Mouse (Mus musculus): ENCODE data around the gene Nupr1l. TPM values are rescaled to one million over a fixed set of nuclear protein-coding genes. Genes with fewer than 3 reads are reported as not detected.
A peak's percentile ranks its signal among the peaks of the same experiment; 100 is the strongest.

Nupr1l gene
- polyA plus RNA-seq (2015; fragmentation: Nextera tagmentation; extraction: Ambion mirVana) = 0.26 and 0.41 TPM in 2 replicates

DNA sequence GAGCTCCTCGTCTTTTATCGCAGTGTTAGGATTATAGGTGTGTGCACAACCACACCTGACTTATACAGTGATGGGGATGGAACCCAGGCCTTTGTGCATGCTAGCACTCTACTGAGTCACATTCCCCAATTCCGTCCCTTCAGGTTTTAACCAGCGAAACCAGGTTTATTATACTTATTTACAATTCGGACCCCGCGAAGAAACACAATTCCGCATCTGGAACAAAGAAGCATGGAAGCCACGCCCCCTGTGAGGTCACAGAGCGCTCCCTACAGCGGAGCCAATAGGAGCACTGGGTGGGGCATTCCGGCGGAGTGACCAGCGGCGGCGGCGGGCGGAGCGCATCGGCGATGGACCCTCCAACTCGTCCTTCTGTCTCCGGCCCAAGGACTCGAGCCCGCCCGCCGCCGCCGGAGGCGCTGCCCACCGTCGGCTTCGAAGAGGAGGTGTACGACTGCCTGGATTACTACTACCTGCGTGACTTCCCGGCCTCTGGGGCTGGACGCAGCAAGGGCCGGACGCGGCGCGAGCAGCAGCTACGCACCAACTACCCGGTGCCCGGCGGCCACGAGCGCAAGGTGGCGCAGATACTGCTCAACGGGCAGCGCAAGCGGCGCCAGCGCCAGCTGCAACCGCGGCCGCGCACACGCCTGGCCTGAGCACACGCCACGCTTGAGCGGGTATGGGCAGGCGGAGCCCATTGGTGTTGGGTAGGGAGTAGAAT, at the start of gene Nupr1l:
Gene Nupr1l (plus strand): TSS at position 299 of the 724 bp plus-strand sequence.
- WGBS (ENCODE audit: insufficient replicate concordance) = under 1% methylated on average over 62 of the region's 63 CpGs
- H3K4me2 ChIP-seq (ENCODE audit: low read depth, low read length) = peak within 1 kb of the TSS; percentile 97
- H3K4me1 ChIP-seq (ENCODE audit: control insufficient read depth, low read depth, low read length) = peaks cover 11% of the 10 kb centered on the region

DNA sequence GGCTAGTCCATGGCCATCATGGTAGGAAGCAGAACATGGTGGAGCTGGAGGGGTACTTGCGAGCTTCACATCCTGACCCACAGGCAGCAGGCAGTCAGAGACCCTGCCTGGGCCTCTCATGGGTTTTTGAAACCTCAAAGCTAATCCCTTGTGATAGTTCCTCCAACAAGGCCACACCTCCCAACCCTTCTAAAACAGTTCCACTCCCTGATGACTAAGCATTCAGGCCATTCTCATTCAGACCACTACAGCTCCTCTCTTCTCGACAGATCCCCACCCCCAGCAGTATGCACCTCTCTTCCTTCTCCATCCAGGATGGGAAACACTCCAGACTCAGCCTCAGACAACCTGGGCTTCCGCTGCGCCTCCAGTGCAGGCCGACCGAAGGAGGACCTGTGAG, 46.0 kb upstream of the Nupr1l start:
- Histone ChIP-seq H3K27ac (ENCODE audit: low read length) (no peak overlapping the region), H3K4me2 (ENCODE audit: low read depth, low read length) (no peak overlapping the region), H3K9me3 (replicated peaks; ENCODE audit: control insufficient read depth, low read length) (no peaks in the 10 kb centered on the region), H3K4me1 (ENCODE audit: control insufficient read depth, low read depth, low read length) (peaks cover 5% of the 10 kb centered on the region), H3K4me3 (ENCODE audit: low read depth, low read length) (no peak overlapping the region), H3K27me3 (ENCODE audit: control insufficient read depth, insufficient read depth, low read depth, low read length) (no peaks in the 10 kb centered on the region), H3K9ac (ENCODE audit: low read depth, low read length) (no peak overlapping the region), H3K36me3 (ENCODE audit: control insufficient read depth, insufficient read depth) (no peaks in the 10 kb centered on the region; the same call in 1 of the 2 replicates)
- no peak for ATAC-seq (ENCODE audit: low read depth)
- WGBS (ENCODE audit: insufficient replicate concordance) = 84% methylated on average over 6 of the region's 6 CpGs

More for the DNA sequence above, at the start of gene Nupr1l:
- peak within 1 kb of the TSS; percentile 74 for H3K9ac ChIP-seq (ENCODE audit: low read depth, low read length)
- H3K9me3 ChIP-seq (replicated peaks; ENCODE audit: control insufficient read depth, low read length) = no peaks in the 10 kb centered on the region
- peak; percentile 95 for ATAC-seq (ENCODE audit: low read depth)
- H3K36me3 ChIP-seq (ENCODE audit: control insufficient read depth, insufficient read depth) = no peaks in the 10 kb centered on the region
- H3K4me3 ChIP-seq (ENCODE audit: low read depth, low read length) = peak within 1 kb of the TSS; percentile 72
- H3K27me3 ChIP-seq (ENCODE audit: control insufficient read depth, insufficient read depth, low read depth, low read length) = peaks cover 6% of the 10 kb centered on the region; the same call in 1 of the 2 replicates
- peak within 1 kb of the TSS; percentile 46; the same call in 1 of the 2 replicates for H3K27ac ChIP-seq (ENCODE audit: low read length)

DNA sequence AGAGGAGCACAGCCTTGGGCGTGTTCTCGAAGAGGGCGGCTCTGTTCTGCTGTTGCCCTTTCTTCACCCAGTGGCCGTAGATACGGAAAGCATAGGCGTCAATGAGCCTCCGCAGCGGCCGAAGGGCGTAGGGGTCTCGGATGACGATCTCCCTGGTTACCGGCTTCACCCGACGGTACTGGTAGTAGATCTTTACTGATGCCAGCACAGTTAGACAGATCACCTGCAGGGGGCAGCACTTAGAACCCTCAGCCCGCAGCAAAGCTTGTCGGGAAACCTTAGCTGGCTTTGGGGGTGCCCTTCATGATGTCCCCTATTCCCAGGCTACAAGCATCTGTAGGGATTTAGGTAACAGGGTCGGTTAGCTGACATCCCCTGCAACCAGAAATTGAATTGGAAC, 43.9 kb upstream of the Nupr1l start:
- no peak overlapping the region for H3K9ac ChIP-seq (ENCODE audit: low read depth, low read length)
- no peak overlapping the region for H3K4me3 ChIP-seq (ENCODE audit: low read depth, low read length)
- no peaks in the 10 kb centered on the region for H3K9me3 ChIP-seq (replicated peaks; ENCODE audit: control insufficient read depth, low read length)
- no peak for ATAC-seq (ENCODE audit: low read depth)
- no peak overlapping the region for H3K4me2 ChIP-seq (ENCODE audit: low read depth, low read length)
- no peak overlapping the region for H3K27ac ChIP-seq (ENCODE audit: low read length)
- H3K36me3 ChIP-seq (ENCODE audit: control insufficient read depth, insufficient read depth) = no peaks in the 10 kb centered on the region; the same call in 1 of the 2 replicates
- H3K4me1 ChIP-seq (ENCODE audit: control insufficient read depth, low read depth, low read length) = peaks cover 5% of the 10 kb centered on the region
- H3K27me3 ChIP-seq (ENCODE audit: control insufficient read depth, insufficient read depth, low read depth, low read length) = no peaks in the 10 kb centered on the region
- WGBS (ENCODE audit: insufficient replicate concordance) = 12% methylated on average over 18 of the region's 18 CpGs

DNA sequence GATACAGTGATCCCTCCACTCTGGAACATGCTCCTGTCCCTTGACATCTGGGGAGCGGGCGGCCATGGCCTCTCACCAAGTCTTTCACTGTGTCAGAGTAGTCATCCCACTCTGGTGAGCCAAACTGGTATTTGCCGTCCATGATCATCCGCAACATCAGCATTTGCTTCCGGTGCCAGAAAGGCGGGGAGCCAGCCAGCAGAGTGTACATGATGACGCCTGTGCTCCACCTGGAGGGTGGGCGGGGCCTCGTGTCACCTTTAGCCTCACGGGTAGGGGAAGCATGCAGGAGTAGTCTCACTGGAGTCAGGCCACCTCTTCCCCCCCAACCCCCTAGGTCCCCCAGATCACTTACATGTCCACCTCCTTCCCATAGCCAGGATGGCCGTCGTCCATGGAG, 42.5 kb upstream of the Nupr1l start:
- no peak overlapping the region for H3K27ac ChIP-seq (ENCODE audit: low read length)
- H3K4me2 ChIP-seq (ENCODE audit: low read depth, low read length) = no peak overlapping the region
- H3K9me3 ChIP-seq (replicated peaks; ENCODE audit: control insufficient read depth, low read length) = no peaks in the 10 kb centered on the region
- H3K4me3 ChIP-seq (ENCODE audit: low read depth, low read length) = no peak overlapping the region
- no peak overlapping the region for H3K9ac ChIP-seq (ENCODE audit: low read depth, low read length)
- H3K4me1 ChIP-seq (ENCODE audit: control insufficient read depth, low read depth, low read length) = peaks cover 5% of the 10 kb centered on the region
- no peak for ATAC-seq (ENCODE audit: low read depth)
- no peaks in the 10 kb centered on the region for H3K27me3 ChIP-seq (ENCODE audit: control insufficient read depth, insufficient read depth, low read depth, low read length)
- no peaks in the 10 kb centered on the region; the same call in 1 of the 2 replicates for H3K36me3 ChIP-seq (ENCODE audit: control insufficient read depth, insufficient read depth)
- 70% methylated on average over 12 of the region's 12 CpGs for WGBS (ENCODE audit: insufficient replicate concordance)

DNA sequence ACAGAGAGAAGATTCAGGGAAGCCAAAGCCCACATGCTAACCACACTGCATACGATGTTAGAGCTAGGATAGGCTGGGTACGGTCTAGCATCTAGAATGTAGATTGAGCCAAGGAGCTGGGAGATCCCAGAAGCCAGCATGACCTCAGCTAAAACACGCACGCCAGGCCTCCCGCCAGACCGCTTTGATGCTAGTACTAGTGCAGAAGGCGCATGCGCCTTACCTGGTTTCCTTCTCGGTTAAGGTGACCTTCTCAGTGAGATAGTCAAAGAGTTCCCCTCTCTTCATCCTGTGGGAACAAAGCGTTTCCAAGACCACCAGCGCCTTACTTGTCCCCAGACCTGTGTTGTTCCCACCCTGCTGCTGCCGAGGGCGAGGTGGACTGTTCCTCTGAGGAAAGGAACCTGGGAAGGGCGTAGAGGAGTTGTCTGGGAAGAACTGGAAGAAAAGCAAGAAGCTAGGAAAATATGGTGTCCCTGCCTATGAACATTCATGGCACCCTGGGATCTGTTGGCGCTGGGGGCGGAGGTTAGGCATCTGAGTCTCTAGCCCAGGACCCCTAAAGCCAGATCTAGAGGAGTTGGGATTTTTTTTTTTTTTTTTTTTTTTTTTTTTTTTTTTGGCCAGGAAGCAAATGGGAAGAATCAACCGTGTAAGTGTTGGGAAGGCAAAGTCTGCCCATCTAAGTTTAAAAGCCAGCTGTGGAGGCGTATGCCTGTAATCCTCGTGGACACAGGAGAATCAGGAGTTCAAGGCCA, 38.9 kb upstream of the Nupr1l start:
- no peak overlapping the region for H3K9ac ChIP-seq (ENCODE audit: low read depth, low read length)
- no peak overlapping the region for H3K27ac ChIP-seq (ENCODE audit: low read length)
- H3K27me3 ChIP-seq (ENCODE audit: control insufficient read depth, insufficient read depth, low read depth, low read length) = no peaks in the 10 kb centered on the region
- H3K36me3 ChIP-seq (ENCODE audit: control insufficient read depth, insufficient read depth) = no peaks in the 10 kb centered on the region
- no peaks in the 10 kb centered on the region for H3K9me3 ChIP-seq (replicated peaks; ENCODE audit: control insufficient read depth, low read length)
- WGBS (ENCODE audit: insufficient replicate concordance) = 74% methylated on average over 19 of the region's 19 CpGs
- no peak overlapping the region for H3K4me3 ChIP-seq (ENCODE audit: low read depth, low read length)
- no peak for ATAC-seq (ENCODE audit: low read depth)
- peaks cover under 1% of the 10 kb centered on the region for H3K4me1 ChIP-seq (ENCODE audit: control insufficient read depth, low read depth, low read length)
- H3K4me2 ChIP-seq (ENCODE audit: low read depth, low read length) = no peak overlapping the region

DNA sequence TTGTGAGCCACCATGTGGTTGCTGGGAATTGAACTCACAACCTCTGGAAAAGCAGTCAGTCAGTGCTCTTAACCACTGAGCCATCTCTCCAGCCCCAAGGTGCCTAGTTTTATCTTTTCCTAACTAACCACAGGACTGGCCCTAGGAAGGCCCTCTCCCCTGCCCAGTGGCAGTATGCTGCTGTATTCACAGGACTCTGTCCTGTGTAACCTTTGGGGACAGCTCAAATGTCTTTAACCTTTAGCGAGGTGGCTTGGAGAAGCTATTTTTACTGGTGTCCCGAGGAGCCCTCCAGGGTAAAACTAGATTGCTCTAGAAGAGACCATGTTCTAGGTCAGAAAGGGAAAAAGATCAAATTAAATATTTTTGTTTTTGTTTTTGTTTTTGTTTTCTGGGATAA, 37.1 kb upstream of the Nupr1l start:
- Histone ChIP-seq H3K27me3 (ENCODE audit: control insufficient read depth, insufficient read depth, low read depth, low read length) (no peaks in the 10 kb centered on the region), H3K9me3 (replicated peaks; ENCODE audit: control insufficient read depth, low read length) (no peaks in the 10 kb centered on the region), H3K4me1 (ENCODE audit: control insufficient read depth, low read depth, low read length) (no peaks in the 10 kb centered on the region), H3K27ac (ENCODE audit: low read length) (no peak overlapping the region), H3K4me2 (ENCODE audit: low read depth, low read length) (no peak overlapping the region), H3K9ac (ENCODE audit: low read depth, low read length) (no peak overlapping the region), H3K4me3 (ENCODE audit: low read depth, low read length) (no peak overlapping the region), H3K36me3 (ENCODE audit: control insufficient read depth, insufficient read depth) (no peaks in the 10 kb centered on the region)
- WGBS (ENCODE audit: insufficient replicate concordance) = 68% methylated on average over 2 of the region's 2 CpGs
- no peak for ATAC-seq (ENCODE audit: low read depth)

DNA sequence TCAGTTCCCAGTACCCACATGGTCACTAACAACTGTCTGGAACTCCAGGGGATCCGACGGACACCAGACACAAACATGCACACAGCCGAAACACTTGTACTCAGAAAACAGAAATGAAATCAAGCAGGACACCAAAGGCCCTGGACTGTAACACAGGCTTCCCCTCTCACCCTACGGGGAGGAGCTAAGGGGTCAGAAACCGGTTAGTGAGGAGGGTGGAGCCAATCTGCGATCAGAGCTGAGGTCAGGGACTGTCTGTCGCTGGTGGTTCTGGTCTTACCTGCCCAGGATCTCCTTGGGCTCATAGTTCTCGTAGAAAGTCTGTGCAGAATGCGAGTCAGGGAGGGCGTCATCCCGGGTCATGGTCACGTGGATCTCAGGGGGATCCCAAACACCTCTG, 34.4 kb upstream of the Nupr1l start:
- no peak overlapping the region for H3K27ac ChIP-seq (ENCODE audit: low read length)
- no peak overlapping the region for H3K9ac ChIP-seq (ENCODE audit: low read depth, low read length)
- no peak overlapping the region for H3K4me3 ChIP-seq (ENCODE audit: low read depth, low read length)
- H3K27me3 ChIP-seq (ENCODE audit: control insufficient read depth, insufficient read depth, low read depth, low read length) = no peaks in the 10 kb centered on the region
- no peaks in the 10 kb centered on the region; the same call in 1 of the 2 replicates for H3K4me1 ChIP-seq (ENCODE audit: control insufficient read depth, low read depth, low read length)
- no peak for ATAC-seq (ENCODE audit: low read depth)
- WGBS (ENCODE audit: insufficient replicate concordance) = 71% methylated on average over 12 of the region's 12 CpGs
- H3K36me3 ChIP-seq (ENCODE audit: control insufficient read depth, insufficient read depth) = no peaks in the 10 kb centered on the region
- H3K9me3 ChIP-seq (replicated peaks; ENCODE audit: control insufficient read depth, low read length) = no peaks in the 10 kb centered on the region
- H3K4me2 ChIP-seq (ENCODE audit: low read depth, low read length) = no peak overlapping the region

DNA sequence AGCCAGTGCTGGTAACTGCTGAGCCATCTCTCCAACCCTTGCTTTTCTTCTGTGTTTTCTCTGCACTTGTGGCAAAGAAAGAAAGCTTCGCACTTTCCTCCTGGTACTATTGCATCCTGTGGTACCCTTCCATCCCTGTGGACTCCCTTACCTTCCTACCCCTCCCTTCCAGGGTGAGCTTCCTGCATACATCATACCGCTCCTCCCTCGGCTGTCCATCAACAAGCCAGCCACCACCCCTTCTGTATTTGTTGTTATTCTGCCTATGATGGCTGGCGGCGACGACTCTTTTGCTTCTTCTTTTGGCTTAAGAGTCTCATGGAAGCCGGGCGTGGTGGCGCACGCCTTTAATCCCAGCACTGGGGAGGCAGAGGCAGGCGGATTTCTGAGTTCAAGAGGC, 33.2 kb upstream of the Nupr1l start:
- Histone ChIP-seq H3K9me3 (replicated peaks; ENCODE audit: control insufficient read depth, low read length) (no peaks in the 10 kb centered on the region), H3K4me1 (ENCODE audit: control insufficient read depth, low read depth, low read length) (no peaks in the 10 kb centered on the region; the same call in 1 of the 2 replicates), H3K9ac (ENCODE audit: low read depth, low read length) (no peak overlapping the region), H3K27ac (ENCODE audit: low read length) (no peak overlapping the region), H3K36me3 (ENCODE audit: control insufficient read depth, insufficient read depth) (no peaks in the 10 kb centered on the region; the same call in 1 of the 2 replicates), H3K4me3 (ENCODE audit: low read depth, low read length) (no peak overlapping the region), H3K4me2 (ENCODE audit: low read depth, low read length) (no peak overlapping the region), H3K27me3 (ENCODE audit: control insufficient read depth, insufficient read depth, low read depth, low read length) (no peaks in the 10 kb centered on the region)
- ATAC-seq (ENCODE audit: low read depth) = no peak
- WGBS (ENCODE audit: insufficient replicate concordance) = 60% methylated on average over 11 of the region's 11 CpGs

Data from liver, embryonic 16.5 days (tissue).